ENCODE assay signal across 21 mouse cellular contexts in genomic region chr5:72698818-72699499, GRCm38 (mm10). TPM values are rescaled to one million over a fixed set of nuclear protein-coding genes. Genes with fewer than 3 reads are reported as not detected.
DNase-seq lines count a peak whose midpoint lies in the region; ATAC-seq and TF ChIP-seq lines count a peak whose summit lies in the region.
"Had no signal": no experiment of that assay in that cellular context is flagged by ENCODE, and none has a peak within 500 bp of the region (broad histone marks: within the 10 kb centered on the region; RNA-seq: fewer than 3 reads in every experiment).

No protein-coding gene starts in this region.

- no peak overlapping the region for H3K4me3 ChIP-seq in forebrain, embryonic 15.5 days
- H3K4me3 ChIP-seq in forebrain, embryonic 10.5 days: no peak overlapping the region
- H3K4me3 ChIP-seq in left cerebral cortex, adult 2 months: no peak overlapping the region
- H3K4me3 ChIP-seq: embryonic facial prominence, embryonic 13.5 days; heart, adult 2 months; limb, embryonic 13.5 days had no signal

- DNase-seq in forebrain, embryonic 10.5 days (ENCODE audit: extremely low spot score, low spot score): no peak
- DNase-seq in left cerebral cortex, postnatal 4 days: peak; percentile 15
- no peak for DNase-seq in left cerebral cortex, adult 2 months (ENCODE audit: extremely low spot score in 1 of 2, low spot score in 2 of 2)
- peak; percentile 62 for DNase-seq in brain, adult 2 months (ENCODE audit: low read depth, low spot score)
- DNase-seq in gonadal fat pad, adult 2 months (ENCODE audit: low read depth): peak; percentile 70
- no peak for DNase-seq in lung, postnatal 4 days
- no peak for DNase-seq in adrenal gland, postnatal 36 days
- DNase-seq: adrenal gland, adult 8-10 months; B cell, adult 2 months; cerebellum, postnatal 25 days; heart, adult 2 months; kidney, postnatal 14 days; lung, adult 2 months had no signal

- no peaks in the 10 kb centered on the region for H3K36me3 ChIP-seq in forebrain, embryonic 15.5 days
- no peaks in the 10 kb centered on the region for H3K36me3 ChIP-seq in forebrain, embryonic 10.5 days (replicated peaks)
- H3K36me3 ChIP-seq: embryonic facial prominence, embryonic 13.5 days; limb, embryonic 13.5 days had no signal

- H3K4me1 ChIP-seq in forebrain, embryonic 15.5 days: peaks cover 17% of the 10 kb centered on the region
- H3K4me1 ChIP-seq in forebrain, embryonic 10.5 days: no peaks in the 10 kb centered on the region

- TF ChIP-seq CTCF in left cerebral cortex, adult 2 months (IDR thresholded peaks at IDR 0.05): no peak

- H3K4me2 ChIP-seq in forebrain, embryonic 15.5 days (replicated peaks): no peak overlapping the region
- H3K4me2 ChIP-seq: embryonic facial prominence, embryonic 13.5 days; limb, embryonic 13.5 days had no signal

- intact Hi-C loops in left cerebral cortex, postnatal 4 days (cut with DNase I): no loop called here
- intact Hi-C loops in left cerebral cortex, adult 2 months (cut with DNase I): no loop called here

- WGBS in forebrain, embryonic 15.5 days: 46% methylated on average over 7 of the region's 7 CpGs
- 59% methylated on average over 7 of the region's 7 CpGs for WGBS in forebrain, embryonic 10.5 days

- no peak overlapping the region for H3K9ac ChIP-seq in forebrain, embryonic 15.5 days (replicated peaks)
- H3K9ac ChIP-seq: embryonic facial prominence, embryonic 13.5 days; limb, embryonic 13.5 days had no signal

- peak; percentile 23; the same call in 1 of the 2 replicates for ATAC-seq in forebrain, embryonic 15.5 days (replicated peaks)
- ATAC-seq: intestine, postnatal 0 days had no signal

- H3K9me3 ChIP-seq in forebrain, embryonic 15.5 days: no peaks in the 10 kb centered on the region
- 0 out of 2 replicates have a peak, but pooled peaks cover 2% of the 10 kb centered on the region for H3K9me3 ChIP-seq in forebrain, embryonic 10.5 days
- H3K9me3 ChIP-seq: limb, embryonic 13.5 days had no signal

- H3K27me3 ChIP-seq in forebrain, embryonic 15.5 days: no peaks in the 10 kb centered on the region
- H3K27me3 ChIP-seq in forebrain, embryonic 10.5 days (ENCODE audit: poor library complexity, severe bottlenecking): no peaks in the 10 kb centered on the region
- H3K27me3 ChIP-seq: embryonic facial prominence, embryonic 13.5 days; limb, embryonic 13.5 days had no signal

- no peak overlapping the region for H3K27ac ChIP-seq in forebrain, embryonic 15.5 days (replicated peaks)
- H3K27ac ChIP-seq in forebrain, embryonic 10.5 days: no peak overlapping the region
- H3K27ac ChIP-seq in left cerebral cortex, adult 2 months: no peak overlapping the region
- H3K27ac ChIP-seq: embryonic facial prominence, embryonic 13.5 days; heart, adult 2 months; limb, embryonic 13.5 days had no signal

RNA-seq across cellular contexts. Expression of gene Nipal1, which starts 51.4 kb away (rescaled TPM):
- polyA plus RNA-seq in forebrain, embryonic 15.5 days (2015; fragmentation: Nextera tagmentation; extraction: Ambion mirVana): 0.42 and 0.69 TPM in 2 replicates
- polyA plus RNA-seq in forebrain, embryonic 10.5 days (2016; fragmentation: Nextera tagmentation; extraction: Ambion mirVana): 0.16 and 0.33 TPM in 2 replicates
- under 1 TPM in 1 of 2 experiments, not detected in 1; 0.30 TPM for total RNA-seq in left cerebral cortex, postnatal 4 days (2021)
- not detected for total RNA-seq in left cerebral cortex, adult 2 months (2021)
- 0.30 and 0.94 TPM in 2 replicates for polyA plus RNA-seq in gonadal fat pad, adult 2 months (2012; rRNA removed)
- under 1 TPM; 0.53 to 0.79 TPM for total RNA-seq in adrenal gland, postnatal 36 days (2021)
- total RNA-seq: heart, adult 2 months; heart, postnatal 10 days; megakaryocyte progenitor cell, adult 5-6 weeks had no signal
- polyA plus RNA-seq: heart, adult 2 months had no signal

RNA-seq across cellular contexts. Expression of gene Txk, which starts 53.6 kb away (rescaled TPM):
- not detected in 2 replicates for polyA plus RNA-seq in forebrain, embryonic 15.5 days (2015; fragmentation: Nextera tagmentation; extraction: Ambion mirVana)
- not detected in 2 replicates for polyA plus RNA-seq in forebrain, embryonic 10.5 days (2016; fragmentation: Nextera tagmentation; extraction: Ambion mirVana)
- under 1 TPM; 0.18 to 0.40 TPM for total RNA-seq in left cerebral cortex, postnatal 4 days (2021)
- under 1 TPM; 0.26 to 0.66 TPM for total RNA-seq in left cerebral cortex, adult 2 months (2021)
- polyA plus RNA-seq in gonadal fat pad, adult 2 months (2012; rRNA removed): 0.20 and 0.33 TPM in 2 replicates
- under 1 TPM; 0.10 TPM for total RNA-seq in adrenal gland, postnatal 36 days (2021)
- total RNA-seq: gastrocnemius, adult 18-20 months had no signal

RNA-seq across cellular contexts. Expression of gene Cnga1, which starts 54.9 kb away (rescaled TPM):
- polyA plus RNA-seq in forebrain, embryonic 15.5 days (2015; fragmentation: Nextera tagmentation; extraction: Ambion mirVana): not detected in 2 replicates
- not detected in 2 replicates for polyA plus RNA-seq in forebrain, embryonic 10.5 days (2016; fragmentation: Nextera tagmentation; extraction: Ambion mirVana)
- total RNA-seq in left cerebral cortex, postnatal 4 days (2021): not detected
- not detected for total RNA-seq in left cerebral cortex, adult 2 months (2021)
- polyA plus RNA-seq in gonadal fat pad, adult 2 months (2012; rRNA removed): not detected in 2 replicates
- total RNA-seq in adrenal gland, postnatal 36 days (2021): not detected
- total RNA-seq: ES-E14; gastrocnemius, adult 18-20 months; heart, adult 2 months; heart, postnatal 10 days; megakaryocyte progenitor cell, adult 5-6 weeks had no signal
- polyA plus RNA-seq: embryonic facial prominence, embryonic 13.5 days; heart, adult 2 months; intestine, postnatal 0 days; limb, embryonic 13.5 days had no signal

Comparison
In these comparisons a context has a peak if more than half of its experiments do, and no peak if none do; other contexts are left out.
1. DNase-seq: peak in left cerebral cortex, postnatal 4 days (single experiment), brain, adult 2 months (single experiment) and gonadal fat pad, adult 2 months (single experiment); none in forebrain, embryonic 10.5 days (single experiment), left cerebral cortex, adult 2 months (0 of 2), lung, postnatal 4 days (0 of 2) and adrenal gland, postnatal 36 days (0 of 2).